Mouse (Mus musculus) MEL (cell line): ENCODE data around the gene Ubac2. TPM values are rescaled to one million over a fixed set of nuclear protein-coding genes. Genes with fewer than 3 reads are reported as not detected.

Experiments used
- DNase-seq: peaks from one replicate; pipeline ENCODE4 v3.0.0; 2011; ENCODE audit warnings: low read depth, low spot score
- H3K27ac ChIP-seq: 2 replicates; pipeline ENCODE4 v1.5.1; 2012; ENCODE audit warnings: low read depth, mild to moderate bottlenecking, control low read depth, low read length, moderate library complexity; ENCODE audit not compliant: control insufficient read depth
- H3K27me3 ChIP-seq, 2 experiments: fragments of 150-350 bp in 1 of 2; sonication (generic) in 1 of 2; 2 replicates each; pipeline ENCODE4 v1.6.1; 2012; ENCODE audit warnings: low read length in 2 of 2, mild to moderate bottlenecking in 2 of 2, improper control_type of control experiment in 1 of 2, moderate library complexity in 1 of 2; ENCODE audit not compliant: insufficient read depth in 2 of 2, control insufficient read depth in 1 of 2
- H3K36me3 ChIP-seq, 2 experiments: 2 replicates each; pipeline ENCODE4 v1.6.1; 2012 to 2014; ENCODE audit warnings: low read length in 2 of 2, improper control_type of control experiment in 1 of 2, inconsistent platforms in 1 of 2, mild to moderate bottlenecking in 1 of 2; ENCODE audit not compliant: insufficient read depth in 2 of 2, control insufficient read depth in 1 of 2
- H3K4me1 ChIP-seq, 2 experiments: fragments of 150-350 bp in 1 of 2; sonication (generic) in 1 of 2; 2 replicates each; pipeline ENCODE4 v1.6.1; 2012; ENCODE audit warnings: low read length in 2 of 2, improper control_type of control experiment in 1 of 2, mild to moderate bottlenecking in 1 of 2; ENCODE audit not compliant: insufficient read depth in 2 of 2, control insufficient read depth in 1 of 2
- H3K4me3 ChIP-seq, 2 experiments: fragments of 150-350 bp in 1 of 2; sonication (generic) in 1 of 2; 2 replicates each; pipeline ENCODE4 v1.5.1; 2012; ENCODE audit warnings: low read depth in 2 of 2, low read length in 2 of 2, mild to moderate bottlenecking in 2 of 2, moderate library complexity in 2 of 2, control low read depth in 1 of 2, improper control_type of control experiment in 1 of 2; ENCODE audit not compliant: control insufficient read depth in 1 of 2, insufficient read depth in 1 of 2
- H3K79me2 ChIP-seq: 2 replicates; pipeline ENCODE4 v1.6.1; 2012; ENCODE audit warnings: mild to moderate bottlenecking, low read length, moderate library complexity; ENCODE audit not compliant: control insufficient read depth, poor library complexity, insufficient read depth
- H3K9ac ChIP-seq: 2 replicates; pipeline ENCODE4 v1.6.1; 2012; ENCODE audit warnings: low read depth, mild to moderate bottlenecking, control low read depth, low read length, moderate library complexity; ENCODE audit not compliant: control insufficient read depth, poor library complexity, severe bottlenecking
- H3K9me3 ChIP-seq: fragments of 150-350 bp; sonication (generic); replicated peaks from 2 replicates; pipeline ENCODE4 v1.6.1; 2012; ENCODE audit warnings: mild to moderate bottlenecking, low read length, improper control_type of control experiment, moderate library complexity; ENCODE audit not compliant: insufficient read depth
- CHD1 ChIP-seq: IDR thresholded peaks from 2 replicates; pipeline ENCODE4 v1.6.1; 2012; ENCODE audit warnings: low read depth, mild to moderate bottlenecking, inconsistent platforms, low read length, improper control_type of control experiment
- CHD2 ChIP-seq: IDR thresholded peaks from 2 replicates; pipeline ENCODE4 v1.6.1; 2011; ENCODE audit warnings: low read length, improper control_type of control experiment
- E2F4 ChIP-seq: IDR thresholded peaks from 2 replicates; pipeline ENCODE4 v1.6.1; 2011; ENCODE audit warnings: low read depth, low read length, improper control_type of control experiment, borderline replicate concordance
- EP300 ChIP-seq, 2 experiments: IDR thresholded peaks; 2 replicates each; pipeline ENCODE4 v1.6.1; 2011; ENCODE audit warnings: improper control_type of control experiment in 2 of 2, low read length in 2 of 2, low read depth in 1 of 2, mild to moderate bottlenecking in 1 of 2
- ETS1 ChIP-seq: IDR thresholded peaks from 2 replicates; pipeline ENCODE4 v1.6.1; 2012; ENCODE audit warnings: low read depth, mild to moderate bottlenecking, inconsistent platforms, low read length, improper control_type of control experiment, moderate library complexity
- HCFC1 ChIP-seq: IDR thresholded peaks from 2 replicates; pipeline ENCODE4 v1.6.1; 2012; ENCODE audit warnings: low read depth, mild to moderate bottlenecking, inconsistent platforms, low read length, improper control_type of control experiment, moderate library complexity
- JUND ChIP-seq: IDR thresholded peaks from 2 replicates; pipeline ENCODE4 v1.6.1; 2011; ENCODE audit warnings: low read depth, mild to moderate bottlenecking, improper control_type of control experiment, low read length
- KAT2A ChIP-seq: conservative IDR thresholded peaks from 2 replicates; pipeline ENCODE4 v1.6.1; 2012; ENCODE audit warnings: low read depth, low read length, improper control_type of control experiment, inconsistent platforms
- MAFK ChIP-seq: IDR thresholded peaks from 2 replicates; pipeline ENCODE4 v1.6.1; 2011; ENCODE audit warnings: low read depth, mild to moderate bottlenecking, low read length, improper control_type of control experiment, borderline replicate concordance
- MAX ChIP-seq: IDR thresholded peaks from 2 replicates; pipeline ENCODE4 v1.6.1; 2011; ENCODE audit warnings: low read length, improper control_type of control experiment
- MYB ChIP-seq: IDR thresholded peaks from 2 replicates; pipeline ENCODE4 v1.6.1; 2011; ENCODE audit warnings: mild to moderate bottlenecking, low read depth, low read length, improper control_type of control experiment
- POLR2AphosphoS5 ChIP-seq: IDR thresholded peaks from 2 replicates; pipeline ENCODE4 v1.6.1; 2012; ENCODE audit warnings: low read depth, borderline replicate concordance, mild to moderate bottlenecking, inconsistent platforms, low read length, moderate library complexity, mixed read lengths
- SIN3A ChIP-seq: IDR thresholded peaks from 2 replicates; pipeline ENCODE4 v1.6.1; 2012; ENCODE audit warnings: low read length, improper control_type of control experiment, inconsistent platforms
- SMC3 ChIP-seq: IDR thresholded peaks from 2 replicates; pipeline ENCODE4 v1.6.1; 2011; ENCODE audit warnings: low read depth, low read length, improper control_type of control experiment
- TAL1 ChIP-seq: IDR thresholded peaks from 2 replicates; pipeline ENCODE4 v1.6.1; 2012; ENCODE audit warnings: mild to moderate bottlenecking, inconsistent platforms, low read length, moderate library complexity, mixed read lengths
- UBTF ChIP-seq: IDR thresholded peaks from 2 replicates; pipeline ENCODE4 v1.6.1; 2012; ENCODE audit warnings: low read depth, mild to moderate bottlenecking, inconsistent platforms, low read length, improper control_type of control experiment, moderate library complexity, borderline replicate concordance; ENCODE audit not compliant: insufficient read depth
- ZC3H11A ChIP-seq: IDR thresholded peaks from 2 replicates; pipeline ENCODE4 v1.6.1; 2012; ENCODE audit warnings: low read depth, mild to moderate bottlenecking, inconsistent platforms, low read length, improper control_type of control experiment
- ZNF384 ChIP-seq: IDR thresholded peaks from 2 replicates; pipeline ENCODE4 v1.6.1; 2012; ENCODE audit warnings: low read depth, mild to moderate bottlenecking, inconsistent platforms, low read length, improper control_type of control experiment
- polyA plus RNA-seq, 2 experiments: library from polyadenylated mRNA; stranded (reverse) in 1 of 2; unstranded in 1 of 2; fragments of >175 nt in 1 of 2; fragments of >200 nt in 1 of 2; gene quantifications; 2 replicates each; pipeline versions ENCODE4 v1.2.1 to v1.2.4; 2012; ENCODE audit warnings: low replicate concordance in 2 of 2, low read depth in 1 of 2; ENCODE audit not compliant: insufficient read length in 2 of 2, insufficient read depth in 1 of 2, missing spikeins in 1 of 2
- total RNA-seq: library from RNA; depleted of rRNA; stranded (reverse); fragments of 300-350 nt; gene quantifications from 2 replicates; pipeline ENCODE4 v1.2.3, GENCODE M21; 2012

The Ubac2 gene
- total and polyA plus RNA-seq, 3 experiments: 32.9 to 44.8 TPM; not detected in 1

GRCm38 (mm10) chr14:121949436-121949835 lies 71.0 kb downstream of the Ubac2 start:
- H3K79me2 ChIP-seq: no peaks in the 10 kb centered on the region
- no peak overlapping the region for H3K9ac ChIP-seq
- no peak overlapping the region for H3K27ac ChIP-seq
- H3K4me3 ChIP-seq: no peak overlapping the region
- TF ChIP-seq KAT2A (no peak), SMC3 (no peak), MYB (no peak), POLR2AphosphoS5 (no peak), CHD1 (no peak)
- H3K9me3 ChIP-seq: no peaks in the 10 kb centered on the region
- peaks cover 3 to 6% of the 10 kb centered on the region in 2 experiments; a peak in 2 of 4 replicates for H3K4me1 ChIP-seq
- H3K36me3 ChIP-seq: no peaks in the 10 kb centered on the region; a peak in 1 of 4 replicates
- DNase-seq: no peak
- no peaks in the 10 kb centered on the region for H3K27me3 ChIP-seq

GRCm38 (mm10) chr14:121949897-121950296 lies 71.5 kb downstream of the Ubac2 start:
- H3K27ac ChIP-seq: no peak overlapping the region
- no peak for TF ChIP-seq SIN3A
- TF ChIP-seq E2F4: no peak
- no peak for TF ChIP-seq TAL1
- TF ChIP-seq CHD2: no peak
- no peak for TF ChIP-seq MAX
- TF ChIP-seq ZNF384: no peak
- TF ChIP-seq EP300 (IDR thresholded peaks at IDR 0.05; ENCODE audit: low read depth in 1 of 2, low read length in 2 of 2): no peak
- TF ChIP-seq JUND: no peak
- no peak for TF ChIP-seq UBTF
- TF ChIP-seq HCFC1: no peak
- no peak for TF ChIP-seq SMC3
- TF ChIP-seq ZC3H11A: no peak
- TF ChIP-seq ETS1: no peak
- TF ChIP-seq MAFK: no peak
- TF ChIP-seq, all 39 proteins: peak for 0
- H3K27me3 ChIP-seq: no peaks in the 10 kb centered on the region
- no peaks in the 10 kb centered on the region for H3K79me2 ChIP-seq
- DNase-seq: no peak
- H3K36me3 ChIP-seq: no peaks in the 10 kb centered on the region; a peak in 1 of 4 replicates
- H3K4me1 ChIP-seq: peaks cover 3 to 6% of the 10 kb centered on the region in 2 experiments; a peak in 2 of 4 replicates
- no peak overlapping the region for H3K9ac ChIP-seq
- H3K9me3 ChIP-seq: no peaks in the 10 kb centered on the region
- H3K4me3 ChIP-seq: no peak overlapping the region
